Mouse (Mus musculus) limb, embryonic 12.5 days (tissue): ENCODE measurements around the gene Thnsl2. TPM values are rescaled to one million over a fixed set of nuclear protein-coding genes. Genes with fewer than 3 reads are reported as not detected.

Source experiments
- ATAC-seq: fragments of 200-750 bp; cut with Nextera tagmentation; 2 replicates; pipeline ENCODE4 v1.8.0; 2017; ENCODE audit warnings: low read depth, moderate TSS enrichment; ENCODE audit not compliant: insufficient number of reproducible peaks, insufficient read depth, low FRiP score, low TSS enrichment
- H3K27ac ChIP-seq: fragments of 300-500 bp; sonication (generic); 2 replicates; pipeline ENCODE4 v1.5.1; 2016; ENCODE audit warnings: mild to moderate bottlenecking, moderate library complexity
- H3K27me3 ChIP-seq: fragments of 300-500 bp; sonication (generic); 2 replicates; pipeline ENCODE4 v1.6.1; 2016; ENCODE audit warnings: mild to moderate bottlenecking, moderate library complexity
- H3K36me3 ChIP-seq: fragments of 300-500 bp; sonication (generic); 2 replicates; pipeline ENCODE4 v1.6.1; 2016; ENCODE audit warnings: mild to moderate bottlenecking, moderate library complexity
- H3K4me1 ChIP-seq: fragments of 300-500 bp; sonication (generic); replicated peaks from 2 replicates; pipeline ENCODE4 v1.6.1; 2016
- H3K4me2 ChIP-seq: fragments of 300-500 bp; sonication (generic); 2 replicates; pipeline ENCODE4 v1.6.1; 2016; ENCODE audit warnings: mild to moderate bottlenecking, moderate library complexity
- H3K4me3 ChIP-seq: fragments of 300-500 bp; sonication (generic); replicated peaks from 2 replicates; pipeline ENCODE4 v1.5.1; 2016; ENCODE audit warnings: mild to moderate bottlenecking
- H3K9ac ChIP-seq: fragments of 300-500 bp; sonication (generic); replicated peaks from 2 replicates; pipeline ENCODE4 v1.6.1; 2016; ENCODE audit warnings: mild to moderate bottlenecking, moderate library complexity
- H3K9me3 ChIP-seq: fragments of 300-500 bp; sonication (generic); 2 replicates; pipeline ENCODE4 v1.6.1; 2016; ENCODE audit warnings: mild to moderate bottlenecking, moderate library complexity
- WGBS: fragments of 180-500 bp; shearing (Covaris S2); methylation state at CpG from one replicate; pipeline ENCODE4 v1.1.7; 2016; 5-methylcytosine and 5-hydroxymethylcytosine counted together
- polyA plus RNA-seq: library from polyadenylated mRNA; unstranded; fragments of >200 nt; fragmentation: Nextera tagmentation; extraction: Ambion mirVana; gene quantifications from 2 replicates; pipeline ENCODE4 v1.2.1, GENCODE M21; 2016

The Thnsl2 gene
- polyA plus RNA-seq, 1 experiment from 2014 or later, result 6.0 TPM

DNA sequence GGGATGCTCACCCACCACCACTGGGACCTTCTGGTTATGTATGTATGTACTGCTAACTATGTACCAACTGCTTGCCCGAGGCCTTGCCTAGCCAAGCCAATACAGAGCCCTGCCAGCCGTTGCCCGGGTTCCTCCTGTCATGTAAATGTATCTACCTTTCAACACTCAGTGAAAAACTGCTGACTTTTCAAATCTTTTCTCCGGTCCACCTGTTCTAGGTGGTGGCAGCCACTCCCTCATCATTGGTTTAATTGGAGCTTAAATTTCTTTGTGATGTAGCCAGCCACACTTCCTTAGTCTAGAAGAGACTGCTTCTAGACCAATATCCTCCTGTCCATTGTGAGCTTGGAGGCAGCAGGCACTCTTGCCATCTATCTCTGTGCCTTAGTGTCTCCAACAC, 54.5 kb downstream of the Thnsl2 start:
- ATAC-seq, result no peak
- Histone ChIP-seq H3K9me3 (peaks cover 10% of the 10 kb centered on the region; the same call in 1 of the 2 replicates), H3K27me3 (no peaks in the 10 kb centered on the region), H3K36me3 (no peaks in the 10 kb centered on the region), H3K9ac (no peak overlapping the region), H3K4me1 (no peaks in the 10 kb centered on the region), H3K4me2 (no peak overlapping the region), H3K27ac (no peak overlapping the region), H3K4me3 (no peak overlapping the region)
- WGBS, result 95% methylated on average over 4 of the region's 4 CpGs

DNA sequence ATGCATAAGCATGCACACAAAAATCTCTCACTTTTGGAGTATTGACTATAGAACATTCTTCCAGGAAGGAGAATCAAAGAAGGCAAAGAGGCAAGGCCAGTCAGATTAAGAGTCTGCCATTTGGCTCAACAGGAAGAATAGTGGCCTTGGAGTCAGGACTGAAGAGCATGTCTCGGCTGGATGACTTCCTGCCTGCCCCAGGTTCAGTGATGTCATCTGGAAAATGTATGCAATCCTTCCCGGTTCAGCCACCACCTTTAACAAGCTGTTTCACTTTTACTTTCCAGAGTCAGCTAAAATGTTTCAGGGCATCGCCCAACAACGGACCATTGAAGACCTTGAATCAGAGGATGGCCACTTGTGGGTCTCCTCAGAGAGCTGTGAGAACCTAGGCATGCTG, 55.2 kb downstream of the Thnsl2 start:
- ATAC-seq, result no peak
- WGBS, result 62% methylated on average over 4 of the region's 4 CpGs
- H3K36me3 ChIP-seq, result no peaks in the 10 kb centered on the region
- no peak overlapping the region for H3K4me2 ChIP-seq
- no peak overlapping the region for H3K4me3 ChIP-seq
- peaks cover 10% of the 10 kb centered on the region; the same call in 1 of the 2 replicates for H3K9me3 ChIP-seq
- H3K27ac ChIP-seq, result no peak overlapping the region
- H3K4me1 ChIP-seq, result no peaks in the 10 kb centered on the region
- H3K9ac ChIP-seq, result no peak overlapping the region
- no peaks in the 10 kb centered on the region for H3K27me3 ChIP-seq

DNA sequence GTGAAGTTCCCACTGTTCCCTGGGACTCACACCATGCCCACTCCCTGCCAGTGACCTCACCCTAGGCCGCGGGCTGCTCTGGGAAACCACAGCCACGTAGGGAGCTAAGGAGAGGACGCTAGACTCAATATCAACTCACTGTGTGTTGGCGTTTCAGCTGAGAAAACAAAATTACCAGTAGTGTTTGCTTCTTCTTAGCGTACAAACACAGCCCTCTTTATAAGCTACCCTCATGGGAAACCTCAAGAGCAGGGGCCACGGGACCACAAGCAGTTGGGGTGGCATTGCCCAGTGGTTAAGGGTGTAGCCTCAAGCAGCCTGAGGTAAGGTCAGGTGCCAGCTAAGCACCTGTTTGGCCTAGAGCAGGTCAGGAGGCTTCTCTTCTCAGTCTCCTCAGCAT, 60.8 kb downstream of the Thnsl2 start:
- ATAC-seq, result no peak
- H3K9me3 ChIP-seq, result peaks cover 10% of the 10 kb centered on the region; the same call in 1 of the 2 replicates
- peaks cover 10% of the 10 kb centered on the region for H3K4me1 ChIP-seq
- no peak overlapping the region for H3K4me3 ChIP-seq
- WGBS, result 87% methylated on average over 7 of the region's 7 CpGs
- H3K27me3 ChIP-seq, result no peaks in the 10 kb centered on the region
- H3K36me3 ChIP-seq, result no peaks in the 10 kb centered on the region
- no peak overlapping the region for H3K9ac ChIP-seq
- H3K27ac ChIP-seq, result no peak overlapping the region
- H3K4me2 ChIP-seq, result no peak overlapping the region

DNA sequence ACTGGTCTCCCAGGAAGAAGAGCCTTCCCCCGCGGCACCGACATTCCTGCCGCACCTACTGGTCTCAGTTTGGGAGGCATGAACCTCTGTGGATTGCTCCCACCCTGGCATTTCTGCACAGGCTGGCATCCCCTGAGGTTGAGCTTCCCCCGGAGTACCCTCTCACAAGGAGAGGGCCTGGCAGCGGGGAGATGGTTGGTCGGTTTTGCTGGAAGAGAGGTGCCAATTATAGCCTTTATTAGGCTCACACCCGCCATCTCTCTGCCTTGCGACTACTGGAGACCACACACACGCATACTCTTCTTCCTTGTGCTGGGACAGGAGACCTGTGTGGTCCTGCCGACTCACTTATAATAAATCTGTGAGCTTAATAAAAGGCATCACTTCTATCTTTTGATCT, 62.2 kb downstream of the Thnsl2 start:
- no peak for ATAC-seq
- Histone ChIP-seq H3K4me1 (peaks cover 10% of the 10 kb centered on the region), H3K9me3 (peaks cover 7% of the 10 kb centered on the region; the same call in 1 of the 2 replicates), H3K4me3 (no peak overlapping the region), H3K27me3 (no peaks in the 10 kb centered on the region), H3K9ac (no peak overlapping the region), H3K4me2 (no peak overlapping the region), H3K36me3 (no peaks in the 10 kb centered on the region), H3K27ac (no peak overlapping the region)
- 49% methylated on average over 11 of the region's 11 CpGs for WGBS

DNA sequence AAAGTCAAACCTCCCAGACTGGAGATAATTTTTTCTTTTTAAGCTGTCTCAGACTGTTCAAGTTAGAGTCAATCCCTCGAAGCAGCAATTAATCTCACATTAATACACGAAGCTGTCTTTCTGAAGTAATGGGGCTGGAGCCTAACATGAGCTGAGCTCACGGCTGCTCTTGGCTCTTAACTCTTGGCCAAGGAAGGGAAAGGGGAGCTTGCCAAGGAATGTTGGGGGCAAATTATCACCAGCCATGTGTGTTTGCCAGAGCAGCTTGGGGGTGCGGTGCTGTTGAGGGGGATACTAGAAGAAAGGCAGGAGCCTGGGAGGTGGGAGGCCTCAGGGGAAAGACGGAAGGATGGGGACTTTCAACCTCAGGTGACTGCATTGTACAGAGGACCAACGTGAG, 63.0 kb downstream of the Thnsl2 start:
- no peak overlapping the region for H3K27ac ChIP-seq
- no peaks in the 10 kb centered on the region for H3K36me3 ChIP-seq
- H3K4me1 ChIP-seq, result peaks cover 10% of the 10 kb centered on the region
- H3K4me2 ChIP-seq, result no peak overlapping the region
- H3K4me3 ChIP-seq, result no peak overlapping the region
- WGBS, result 63% methylated on average over 6 of the region's 6 CpGs
- no peak overlapping the region for H3K9ac ChIP-seq
- no peaks in the 10 kb centered on the region for H3K9me3 ChIP-seq
- no peak for ATAC-seq
- H3K27me3 ChIP-seq, result no peaks in the 10 kb centered on the region

Other genes with a start within 250 kb of the Thnsl2 start
- not detected in 2 replicates for gene Tex37, start 225.5 kb downstream of the Thnsl2 start, polyA plus RNA-seq
- gene Foxi3, start 187.9 kb downstream of the Thnsl2 start, polyA plus RNA-seq, result not detected in 2 replicates
- not detected in 2 replicates for gene Fabp1, start 55.4 kb upstream of the Thnsl2 start, polyA plus RNA-seq
- gene Krcc1, start 127.2 kb upstream of the Thnsl2 start, polyA plus RNA-seq, result 38.3 and 39.3 TPM in 2 replicates
- gene Smyd1, start 177.8 kb upstream of the Thnsl2 start, polyA plus RNA-seq, result 5.1 and 5.2 TPM in 2 replicates
- gene Cd8b1, start 178.3 kb upstream of the Thnsl2 start, polyA plus RNA-seq, result not detected in 2 replicates
- gene Cd8a, start 229.0 kb upstream of the Thnsl2 start, polyA plus RNA-seq, result 0.06 TPM in 1 of 2 replicates, not detected in the other